Mouse (Mus musculus): ENCODE measurements around the gene Ccdc121. TPM values are rescaled to one million over a fixed set of nuclear protein-coding genes. Genes with fewer than 3 reads are reported as not detected.

Gene Ccdc121
- polyA plus RNA-seq, 1 experiment from 2014 or later = 1.2 TPM

DNA sequence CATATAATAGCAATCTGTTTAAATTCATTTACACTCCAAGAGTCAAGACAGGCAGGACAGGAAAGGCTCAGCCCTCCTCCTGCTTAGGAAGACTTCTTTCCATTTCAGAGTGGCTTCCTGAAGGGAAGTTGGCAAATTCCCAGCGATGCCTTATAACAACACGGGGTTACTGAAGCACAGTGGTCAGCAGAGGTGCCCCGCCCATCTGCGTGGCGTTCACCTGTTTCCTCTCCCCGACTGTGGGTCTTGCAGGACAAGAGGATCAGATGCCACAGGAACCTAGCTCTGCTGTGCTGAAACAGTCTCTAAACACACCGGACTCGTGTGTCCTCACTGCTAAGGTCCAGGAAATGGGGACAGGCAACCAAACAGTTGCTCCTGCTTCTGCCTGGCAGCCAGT, 5.9 kb downstream of the Ccdc121 start:
- H3K4me2 ChIP-seq (replicated peaks) = no peak overlapping the region
- H3K4me1 ChIP-seq = 0 out of 2 replicates have a peak, but pooled peaks cover under 1% of the 10 kb centered on the region
- H3K4me3 ChIP-seq (replicated peaks) = no peak overlapping the region
- WGBS = 59% methylated on average over 8 of the region's 8 CpGs
- no peak overlapping the region for H3K9ac ChIP-seq
- H3K9me3 ChIP-seq (replicated peaks) = no peaks in the 10 kb centered on the region
- no peak for ATAC-seq (ENCODE audit: insufficient number of reproducible peaks, low FRiP score, low TSS enrichment, low read depth)
- no peak overlapping the region for H3K27ac ChIP-seq (replicated peaks)
- no peaks in the 10 kb centered on the region for H3K36me3 ChIP-seq
- H3K27me3 ChIP-seq = no peaks in the 10 kb centered on the region

DNA sequence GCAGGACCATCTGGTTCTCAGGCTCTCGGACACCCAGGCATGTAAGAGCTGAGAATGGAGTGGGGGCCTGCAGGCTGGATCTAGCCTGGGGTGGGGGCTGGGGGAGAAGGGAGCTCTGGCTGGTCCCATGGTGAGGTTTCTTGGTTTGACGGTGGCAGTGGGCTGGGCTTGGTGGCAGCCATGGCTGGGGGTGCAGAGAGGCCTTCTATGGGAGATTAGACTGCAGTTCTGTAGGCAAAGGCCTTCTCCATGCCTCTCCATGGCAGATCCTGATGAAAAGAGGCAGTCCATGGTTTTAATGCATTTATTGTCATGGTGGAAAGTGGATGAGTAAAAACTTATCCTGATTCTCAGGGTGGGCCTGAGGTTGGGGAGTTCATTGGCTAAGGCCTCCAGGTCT, 7.8 kb downstream of the Ccdc121 start:
- no peak overlapping the region for H3K4me2 ChIP-seq (replicated peaks)
- H3K27me3 ChIP-seq = no peaks in the 10 kb centered on the region
- 82% methylated on average over 2 of the region's 2 CpGs for WGBS
- no peaks in the 10 kb centered on the region for H3K4me1 ChIP-seq
- H3K36me3 ChIP-seq = no peaks in the 10 kb centered on the region
- no peak for ATAC-seq (ENCODE audit: insufficient number of reproducible peaks, low FRiP score, low TSS enrichment, low read depth)
- H3K4me3 ChIP-seq (replicated peaks) = no peak overlapping the region
- H3K9ac ChIP-seq = no peak overlapping the region
- H3K9me3 ChIP-seq (replicated peaks) = no peaks in the 10 kb centered on the region
- no peak overlapping the region for H3K27ac ChIP-seq (replicated peaks)

DNA sequence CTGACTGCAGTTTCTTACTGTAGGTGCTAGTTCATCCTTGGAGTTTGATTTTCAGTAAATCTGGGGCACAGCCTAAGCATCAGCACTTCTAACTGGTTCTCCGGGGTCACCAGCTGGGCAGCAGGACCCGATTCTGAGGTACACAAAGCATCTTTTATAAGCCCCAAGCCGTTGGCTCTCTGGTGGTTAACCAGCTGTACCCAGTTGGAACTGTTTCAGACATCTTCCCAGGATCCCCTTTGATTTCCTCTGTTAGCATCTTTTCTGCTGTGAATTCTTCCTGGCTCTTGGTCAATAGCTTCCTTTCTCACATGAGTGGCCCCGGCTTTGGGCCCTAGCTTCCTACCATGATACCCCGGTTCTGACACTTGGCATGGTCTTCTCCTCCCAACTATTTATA, 26.6 kb downstream of the Ccdc121 start:
- Histone ChIP-seq H3K9me3 (replicated peaks) (no peaks in the 10 kb centered on the region), H3K9ac (no peak overlapping the region), H3K4me1 (no peaks in the 10 kb centered on the region), H3K4me2 (replicated peaks) (no peak overlapping the region), H3K36me3 (no peaks in the 10 kb centered on the region), H3K4me3 (replicated peaks) (no peak overlapping the region), H3K27me3 (no peaks in the 10 kb centered on the region), H3K27ac (replicated peaks) (no peak overlapping the region)
- WGBS = 70% methylated on average over 5 of the region's 5 CpGs
- no peak for ATAC-seq (ENCODE audit: insufficient number of reproducible peaks, low FRiP score, low TSS enrichment, low read depth)

DNA sequence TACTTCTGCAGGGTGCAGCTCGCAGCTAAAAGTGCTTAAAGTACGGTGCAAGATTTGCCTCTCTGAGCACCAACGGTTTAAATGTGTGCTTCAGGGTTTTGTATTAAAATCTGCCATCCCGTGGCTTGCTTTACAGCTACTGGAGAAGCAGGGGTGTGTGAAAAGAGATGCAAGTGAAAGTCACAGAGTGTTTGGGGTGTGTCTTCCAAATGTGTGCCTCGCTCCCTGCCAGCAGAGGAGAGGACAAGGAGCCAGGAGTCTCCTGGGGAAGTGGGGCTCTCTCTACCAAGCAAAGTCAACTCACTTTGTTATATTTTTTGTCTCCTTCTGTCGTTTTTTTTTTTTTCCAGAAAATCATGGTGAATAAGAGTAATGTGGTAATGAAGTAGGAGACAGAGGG, 34.7 kb downstream of the Ccdc121 start:
- H3K4me2 ChIP-seq (replicated peaks) = no peak overlapping the region
- no peak overlapping the region for H3K9ac ChIP-seq
- peaks cover 3% of the 10 kb centered on the region for H3K9me3 ChIP-seq (replicated peaks)
- no peaks in the 10 kb centered on the region for H3K27me3 ChIP-seq
- H3K36me3 ChIP-seq = no peaks in the 10 kb centered on the region
- ATAC-seq (ENCODE audit: insufficient number of reproducible peaks, low FRiP score, low TSS enrichment, low read depth) = no peak
- 50% methylated on average over 6 of the region's 6 CpGs for WGBS
- no peak overlapping the region for H3K4me3 ChIP-seq (replicated peaks)
- H3K4me1 ChIP-seq = no peaks in the 10 kb centered on the region
- H3K27ac ChIP-seq (replicated peaks) = no peak overlapping the region

DNA sequence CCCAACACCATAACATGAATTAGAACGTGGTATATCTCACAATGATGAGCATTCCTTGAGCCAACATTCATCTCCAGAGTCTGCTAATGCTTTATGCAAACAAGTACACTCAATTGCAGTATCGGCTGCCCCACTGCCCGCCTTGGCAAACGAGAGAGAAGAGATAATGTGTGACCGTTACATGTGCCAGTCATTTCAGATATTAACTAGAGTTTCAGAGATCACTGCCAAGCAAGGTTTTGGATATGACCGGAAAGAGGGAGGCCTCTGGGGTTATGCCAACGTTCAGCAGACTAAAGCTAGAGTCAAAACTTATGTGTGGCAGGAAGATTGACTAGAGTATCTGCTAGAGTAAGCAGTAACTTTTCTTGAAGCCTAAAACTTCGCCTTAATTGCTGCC, 35.1 kb downstream of the Ccdc121 start:
- Histone ChIP-seq H3K4me1 (no peaks in the 10 kb centered on the region), H3K9ac (no peak overlapping the region), H3K36me3 (no peaks in the 10 kb centered on the region), H3K27me3 (no peaks in the 10 kb centered on the region), H3K9me3 (replicated peaks) (peaks cover 6% of the 10 kb centered on the region), H3K27ac (replicated peaks) (no peak overlapping the region), H3K4me2 (replicated peaks) (no peak overlapping the region), H3K4me3 (replicated peaks) (no peak overlapping the region)
- ATAC-seq (ENCODE audit: insufficient number of reproducible peaks, low FRiP score, low TSS enrichment, low read depth) = no peak
- 70% methylated on average over 8 of the region's 8 CpGs for WGBS

DNA sequence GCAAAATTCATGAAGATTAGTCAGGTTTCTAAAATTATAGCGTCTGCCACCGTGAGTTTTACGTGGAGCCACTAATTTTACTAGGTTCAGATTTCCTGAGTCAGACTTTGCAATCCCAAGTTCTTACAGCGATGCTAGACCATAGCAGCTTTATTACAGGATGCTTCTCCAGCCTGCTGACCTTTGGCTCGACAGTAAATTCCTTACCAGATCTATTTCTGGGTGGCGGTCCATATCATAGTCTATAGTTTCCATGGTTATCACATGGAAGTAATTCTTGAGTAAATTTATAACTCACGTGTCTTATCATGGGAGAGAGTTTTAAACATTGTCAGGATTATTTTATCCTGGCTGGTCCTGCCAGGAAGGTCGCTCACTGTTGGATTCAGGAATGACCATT, 41.8 kb downstream of the Ccdc121 start:
- H3K27me3 ChIP-seq = no peaks in the 10 kb centered on the region
- no peaks in the 10 kb centered on the region for H3K36me3 ChIP-seq
- no peak overlapping the region for H3K27ac ChIP-seq (replicated peaks)
- peaks cover 8% of the 10 kb centered on the region; the same call in 1 of the 2 replicates for H3K4me1 ChIP-seq
- no peak for ATAC-seq (ENCODE audit: insufficient number of reproducible peaks, low FRiP score, low TSS enrichment, low read depth)
- H3K9me3 ChIP-seq (replicated peaks) = peaks cover 6% of the 10 kb centered on the region
- no peak overlapping the region for H3K4me2 ChIP-seq (replicated peaks)
- no peak overlapping the region for H3K4me3 ChIP-seq (replicated peaks)
- WGBS = 55% methylated on average over 8 of the region's 8 CpGs
- no peak overlapping the region for H3K9ac ChIP-seq

DNA sequence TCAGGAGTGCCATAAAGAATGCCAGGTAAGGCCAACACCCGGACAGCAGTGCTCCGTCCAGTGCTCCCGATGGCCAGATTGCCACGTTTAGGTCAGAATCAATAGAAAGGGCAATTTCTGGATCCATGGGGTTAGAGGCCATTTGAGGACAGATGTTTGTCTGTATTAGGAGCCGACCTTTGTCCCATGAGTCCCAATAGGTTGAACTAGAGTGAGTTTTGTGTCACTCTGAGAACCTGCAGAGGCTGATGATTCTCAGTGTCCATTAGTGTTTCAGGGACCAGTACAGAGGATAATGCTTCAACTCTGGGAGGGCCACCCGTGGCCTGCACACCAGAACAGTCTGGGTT, 44.0 kb downstream of the Ccdc121 start:
- Histone ChIP-seq H3K9me3 (replicated peaks) (peaks cover 6% of the 10 kb centered on the region), H3K36me3 (no peaks in the 10 kb centered on the region), H3K27ac (replicated peaks) (no peak overlapping the region), H3K4me2 (replicated peaks) (no peak overlapping the region), H3K9ac (no peak overlapping the region), H3K4me1 (peaks cover 8% of the 10 kb centered on the region; the same call in 1 of the 2 replicates), H3K4me3 (replicated peaks) (no peak overlapping the region), H3K27me3 (no peaks in the 10 kb centered on the region)
- WGBS = 84% methylated on average over 6 of the region's 6 CpGs
- no peak for ATAC-seq (ENCODE audit: insufficient number of reproducible peaks, low FRiP score, low TSS enrichment, low read depth)

DNA sequence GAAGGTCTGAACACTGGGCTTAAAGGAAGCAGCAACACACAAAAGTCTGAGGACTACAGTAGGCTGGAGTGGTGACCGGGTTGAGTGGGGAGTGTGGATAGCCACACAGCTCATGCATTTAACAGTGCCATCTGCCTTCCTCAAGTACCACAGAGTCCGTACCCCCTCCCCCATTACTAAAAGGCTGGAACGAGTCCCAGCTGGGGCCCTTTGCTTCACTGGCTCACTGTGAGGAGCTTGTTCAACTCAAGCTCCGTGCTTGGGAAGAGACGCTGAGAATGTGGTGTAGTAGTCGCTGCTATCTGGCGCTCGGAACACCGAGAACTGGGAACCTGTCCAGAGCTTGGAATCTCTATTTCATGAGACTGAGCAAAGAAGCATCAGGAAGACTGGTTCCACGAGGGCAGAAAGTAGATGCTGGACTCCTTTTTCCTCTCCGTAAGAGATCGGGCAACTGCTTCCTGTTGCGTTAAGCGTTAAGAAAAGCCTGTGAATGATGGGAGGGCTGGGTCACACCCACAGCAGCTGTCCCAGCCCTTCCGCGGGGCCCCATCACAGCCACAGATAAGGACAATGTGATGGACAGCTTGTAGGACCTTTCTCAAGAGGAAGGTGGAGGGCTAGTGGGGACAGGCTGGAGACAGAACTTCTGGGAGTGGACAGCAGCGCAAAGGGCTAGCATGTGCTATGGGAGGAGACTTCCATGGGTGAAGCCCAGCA, 44.5 kb downstream of the Ccdc121 start:
- Histone ChIP-seq H3K27me3 (no peaks in the 10 kb centered on the region), H3K27ac (replicated peaks) (no peak overlapping the region), H3K9me3 (replicated peaks) (peaks cover 6% of the 10 kb centered on the region), H3K4me1 (peaks cover 12% of the 10 kb centered on the region; the same call in 1 of the 2 replicates), H3K4me3 (replicated peaks) (no peak overlapping the region), H3K36me3 (no peaks in the 10 kb centered on the region), H3K9ac (no peak overlapping the region), H3K4me2 (replicated peaks) (no peak overlapping the region)
- WGBS = 68% methylated on average over 17 of the region's 17 CpGs
- no peak for ATAC-seq (ENCODE audit: insufficient number of reproducible peaks, low FRiP score, low TSS enrichment, low read depth)

DNA sequence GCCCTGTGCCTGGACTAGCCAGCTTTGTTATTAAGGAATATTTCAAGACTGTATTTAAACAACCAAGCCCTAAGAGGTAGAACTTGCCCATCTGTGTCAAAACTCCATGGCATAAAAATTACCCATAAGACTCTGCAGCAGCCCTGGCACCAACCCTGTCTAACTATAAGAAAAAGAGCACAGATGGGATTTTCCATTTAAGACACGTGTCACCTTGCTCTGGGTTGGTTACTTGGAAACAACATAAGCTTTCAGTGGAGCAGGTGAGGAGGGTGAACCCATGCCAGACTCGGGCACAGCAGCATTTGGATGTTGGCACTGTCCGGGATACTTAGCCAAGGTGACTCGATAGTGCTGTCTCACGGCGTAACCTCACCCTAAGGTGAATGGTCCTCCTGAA, 45.2 kb downstream of the Ccdc121 start:
- H3K27ac ChIP-seq (replicated peaks) = no peak overlapping the region
- ATAC-seq (ENCODE audit: insufficient number of reproducible peaks, low FRiP score, low TSS enrichment, low read depth) = no peak
- no peak overlapping the region for H3K4me2 ChIP-seq (replicated peaks)
- no peaks in the 10 kb centered on the region for H3K27me3 ChIP-seq
- H3K36me3 ChIP-seq = no peaks in the 10 kb centered on the region
- no peak overlapping the region for H3K9ac ChIP-seq
- no peak overlapping the region for H3K4me3 ChIP-seq (replicated peaks)
- peaks cover 18% of the 10 kb centered on the region; the same call in 1 of the 2 replicates for H3K4me1 ChIP-seq
- WGBS = 93% methylated on average over 6 of the region's 6 CpGs
- no peaks in the 10 kb centered on the region for H3K9me3 ChIP-seq (replicated peaks)

DNA sequence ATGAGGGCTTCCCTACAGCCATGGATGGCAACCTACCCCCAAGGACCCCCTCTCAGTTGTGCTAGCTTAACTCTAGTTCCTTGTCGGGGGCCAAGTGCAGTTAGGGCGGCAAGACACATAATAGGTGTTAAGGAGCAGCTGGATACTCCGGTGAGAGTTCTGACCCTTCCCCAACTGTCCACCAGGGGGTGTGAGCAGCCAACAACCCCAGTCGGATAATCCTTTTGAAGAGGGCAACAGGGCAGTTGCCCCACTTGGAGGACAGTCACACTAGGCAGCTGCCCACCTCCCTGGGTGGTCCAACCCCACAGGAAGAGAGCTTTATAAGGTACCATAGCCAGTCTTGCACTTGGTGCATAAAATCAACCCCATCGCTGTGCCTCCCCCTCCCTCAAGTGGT, 46.2 kb downstream of the Ccdc121 start:
- Histone ChIP-seq H3K9ac (no peak overlapping the region), H3K36me3 (no peaks in the 10 kb centered on the region), H3K9me3 (replicated peaks) (no peaks in the 10 kb centered on the region), H3K4me2 (replicated peaks) (no peak overlapping the region), H3K27ac (replicated peaks) (no peak overlapping the region), H3K27me3 (no peaks in the 10 kb centered on the region), H3K4me3 (replicated peaks) (no peak overlapping the region), H3K4me1 (peaks cover 18% of the 10 kb centered on the region; the same call in 1 of the 2 replicates)
- no peak for ATAC-seq (ENCODE audit: insufficient number of reproducible peaks, low FRiP score, low TSS enrichment, low read depth)
- 39% methylated on average over 5 of the region's 5 CpGs for WGBS

DNA sequence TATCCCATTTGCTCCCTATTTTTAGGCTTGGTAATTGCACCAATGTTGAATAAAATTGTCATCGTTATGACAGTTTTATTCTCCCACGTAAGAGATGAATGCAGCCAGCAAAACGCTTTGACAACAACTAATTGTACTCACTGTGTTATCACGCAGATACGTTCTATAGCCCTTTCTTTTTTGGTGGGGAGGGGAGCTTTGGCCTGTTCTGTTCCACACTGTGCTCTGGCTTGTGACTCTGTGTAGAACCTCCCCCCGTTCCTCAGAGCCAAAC, 48.4 kb downstream of the Ccdc121 start:
- Histone ChIP-seq H3K4me1 (peaks cover 24% of the 10 kb centered on the region; the same call in 1 of the 2 replicates), H3K4me3 (replicated peaks) (no peak overlapping the region), H3K9me3 (replicated peaks) (no peaks in the 10 kb centered on the region), H3K4me2 (replicated peaks) (no peak overlapping the region), H3K27ac (replicated peaks) (no peak overlapping the region), H3K9ac (no peak overlapping the region), H3K27me3 (no peaks in the 10 kb centered on the region), H3K36me3 (no peaks in the 10 kb centered on the region)
- ATAC-seq (ENCODE audit: insufficient number of reproducible peaks, low FRiP score, low TSS enrichment, low read depth) = no peak
- 85% methylated on average over 6 of the region's 6 CpGs for WGBS
